Mouse (Mus musculus) frontal cortex, adult 2 months (tissue): Measurements from ENCODE around the gene Zdhhc14. TPM values are rescaled to one million over a fixed set of nuclear protein-coding genes. Genes with fewer than 3 reads are reported as not detected.

Experiments used
- DNase-seq, 2 experiments: peaks; one replicate each; pipeline ENCODE4 v3.0.0; 2022; ENCODE audit warnings: low spot score in 1 of 2; ENCODE audit errors: extremely low spot score in 1 of 2
- polyA plus RNA-seq: library from polyadenylated mRNA; depleted of rRNA; stranded (reverse); fragments of >200 nt; gene quantifications from 2 replicates; pipeline ENCODE4 v1.2.3, GENCODE M21; 2012

The Zdhhc14 gene
- polyA plus RNA-seq, 1 experiment = 13.1 TPM

GRCm38 (mm10) chr17:5650642-5651041 is 158.3 kb downstream of the Zdhhc14 start:
- no peak for DNase-seq

- no peak for DNase-seq
These were observed 159.2 kb downstream of the Zdhhc14 start for GRCm38 (mm10) chr17:5651551-5651950.

DNA sequence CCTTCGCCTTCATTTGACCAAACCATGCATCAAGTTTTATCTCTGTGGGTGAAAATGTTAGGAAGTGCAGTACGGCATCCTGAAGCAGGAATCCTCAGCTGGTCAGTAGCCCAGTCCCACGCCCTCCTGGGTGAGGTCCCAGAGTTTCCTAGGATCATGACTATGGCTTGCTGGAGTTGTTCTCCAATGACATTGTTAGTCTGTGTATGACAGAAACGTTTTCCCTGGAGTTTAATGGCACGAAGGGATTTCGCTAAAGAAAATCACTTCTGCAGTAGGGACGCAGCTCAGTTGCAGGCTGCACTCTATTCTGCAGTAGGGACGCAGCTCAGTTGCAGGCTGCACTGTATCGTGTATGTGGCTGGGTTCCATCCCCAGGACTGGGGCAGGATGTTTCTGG is 161.6 kb downstream of the Zdhhc14 start:
- no peak for DNase-seq

- no peak for DNase-seq
These were observed 163.2 kb downstream of the Zdhhc14 start for GRCm38 (mm10) chr17:5655536-5655935.

- no peak for DNase-seq
These were observed 168.1 kb downstream of the Zdhhc14 start for GRCm38 (mm10) chr17:5660317-5661080.

- no peak for DNase-seq
These were observed 174.3 kb downstream of the Zdhhc14 start for GRCm38 (mm10) chr17:5666652-5667051.

- no peak for DNase-seq
These were observed 176.1 kb downstream of the Zdhhc14 start for GRCm38 (mm10) chr17:5668456-5668855.

DNA sequence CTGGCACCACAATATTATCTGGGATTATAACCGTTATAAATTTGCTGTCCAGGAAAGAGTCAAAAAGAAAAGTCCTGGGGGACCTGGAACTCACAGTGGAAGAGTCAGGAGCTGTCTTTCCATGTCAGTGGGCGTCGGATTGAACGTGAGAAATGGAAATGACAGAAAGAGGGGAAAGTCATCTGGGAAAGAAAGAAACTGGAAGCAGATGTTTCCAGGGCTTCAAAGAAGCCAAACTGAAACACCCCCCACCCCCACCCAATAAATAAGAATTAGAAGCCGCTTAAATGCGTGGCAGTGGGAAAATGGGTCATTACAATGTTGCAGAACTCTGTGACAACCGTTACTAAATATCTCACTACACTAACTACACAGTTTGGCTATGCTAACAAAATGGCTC is 176.6 kb downstream of the Zdhhc14 start:
- no peak for DNase-seq

GRCm38 (mm10) chr17:5675951-5676350 is 183.6 kb downstream of the Zdhhc14 start:
- DNase-seq = no peak

DNA sequence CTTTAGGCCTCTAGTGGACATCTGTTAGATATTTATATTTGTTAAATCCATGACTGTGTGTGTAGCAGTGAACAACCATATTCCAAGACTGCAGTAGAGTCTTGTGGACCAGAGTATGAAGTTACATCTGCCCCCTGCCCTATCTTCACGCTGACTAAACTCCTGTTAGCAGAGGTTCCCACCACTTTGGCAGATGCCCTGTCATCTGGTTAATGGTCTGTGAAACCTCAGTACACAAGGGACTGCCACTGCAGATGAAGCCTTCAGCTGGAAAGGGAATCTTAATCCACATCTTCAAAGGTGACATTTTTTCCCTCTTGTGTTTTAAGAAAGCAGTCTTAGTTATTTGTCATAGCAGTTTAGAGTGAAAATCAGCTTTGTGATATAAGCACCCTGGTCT is 187.0 kb downstream of the Zdhhc14 start:
- DNase-seq = no peak

GRCm38 (mm10) chr17:5685324-5685723 is 193.0 kb downstream of the Zdhhc14 start:
- no peak for DNase-seq

- DNase-seq = no peak
These were observed 195.5 kb downstream of the Zdhhc14 start for GRCm38 (mm10) chr17:5687810-5688209.

DNA sequence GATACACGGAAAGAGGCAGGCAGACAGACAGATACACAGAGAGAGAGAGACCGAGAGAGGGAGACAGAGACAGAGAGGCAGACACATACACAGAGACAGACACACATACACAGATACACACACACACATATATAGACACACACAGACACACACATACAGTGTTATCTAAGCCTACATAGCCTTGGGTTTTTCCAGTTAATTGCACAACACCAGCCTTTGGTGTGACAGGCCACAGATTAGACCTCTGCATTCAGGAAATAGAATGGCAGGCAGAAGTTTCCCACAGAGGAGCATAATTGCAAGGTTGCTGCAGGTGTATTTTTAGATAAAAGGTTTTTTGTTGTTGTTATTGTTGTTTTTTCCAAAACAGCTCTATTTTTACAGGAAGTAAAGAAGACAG is 195.9 kb downstream of the Zdhhc14 start:
- no peak for DNase-seq

DNA sequence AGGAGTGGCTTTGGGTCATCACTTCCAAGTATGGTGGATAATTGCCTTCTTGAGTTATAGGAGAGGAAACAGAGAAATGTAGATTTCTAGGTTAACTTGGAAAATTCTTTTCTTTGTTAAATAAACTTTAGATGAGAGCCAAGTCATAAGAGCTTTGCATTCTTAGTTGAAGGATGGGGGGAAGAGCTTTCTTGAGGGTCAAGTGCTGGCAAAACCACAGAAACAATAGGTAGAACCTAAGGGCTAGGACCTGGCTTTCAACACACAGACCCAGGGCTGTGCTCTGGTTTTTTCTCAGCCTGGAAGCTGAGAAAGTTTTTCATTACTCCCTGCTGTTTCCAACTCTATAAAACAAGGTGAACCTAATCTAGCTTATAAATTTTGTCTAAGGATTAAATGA is 196.3 kb downstream of the Zdhhc14 start:
- no peak for DNase-seq

GRCm38 (mm10) chr17:5690746-5691535 is 198.6 kb downstream of the Zdhhc14 start:
- DNase-seq = no peak

DNA sequence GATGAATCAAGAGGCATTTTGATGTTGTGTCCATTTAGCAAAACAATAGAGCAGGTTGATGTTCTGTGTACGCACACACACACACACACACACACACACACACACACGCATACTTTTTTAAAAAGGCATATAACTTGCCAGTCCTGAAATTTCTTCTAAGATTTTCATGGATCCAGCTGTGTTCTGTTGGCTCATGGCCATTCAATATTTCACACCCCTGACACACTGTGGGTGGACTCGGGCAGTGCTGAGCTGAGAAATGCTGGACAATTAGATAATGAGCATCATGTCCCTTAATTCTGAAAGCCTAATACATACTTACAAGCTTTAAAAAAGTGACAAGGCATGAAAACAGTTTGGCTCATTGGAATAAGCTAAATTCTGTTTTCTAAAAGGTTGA is 200.3 kb downstream of the Zdhhc14 start:
- DNase-seq = no peak

- DNase-seq = no peak
These were observed 200.9 kb downstream of the Zdhhc14 start for GRCm38 (mm10) chr17:5693256-5693655.

DNA sequence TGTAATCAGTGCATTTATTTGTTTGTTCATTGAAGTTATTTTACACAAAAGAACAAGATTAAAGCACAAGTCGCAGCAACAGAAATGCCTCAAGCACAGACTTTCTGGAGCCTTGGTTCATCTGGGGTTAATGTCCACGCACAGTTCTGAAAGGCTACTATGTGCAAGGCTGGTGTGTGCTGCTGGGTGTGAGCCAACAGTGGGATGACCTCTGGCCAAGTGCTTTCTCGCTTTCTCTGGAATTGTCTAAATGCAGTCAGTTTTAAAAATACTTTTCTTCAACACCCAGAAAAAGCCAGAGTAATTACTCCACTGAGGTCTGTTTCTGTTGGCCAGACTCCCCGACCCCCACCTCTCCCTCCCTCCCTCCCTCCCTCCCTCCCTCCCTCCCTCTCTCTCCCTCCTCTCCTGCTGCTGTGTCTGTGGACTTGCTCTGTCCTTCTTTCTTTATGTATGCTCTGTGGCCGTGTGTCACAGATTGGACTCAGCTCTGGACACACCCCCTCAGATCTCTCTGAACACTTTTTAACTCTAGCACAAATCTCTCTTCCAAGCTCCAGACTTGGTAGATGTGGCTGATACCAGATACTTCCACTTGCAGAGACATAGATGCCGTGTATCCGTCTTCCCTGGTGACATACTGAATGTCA is 206.2 kb downstream of the Zdhhc14 start:
- no peak for DNase-seq

- no peak for DNase-seq
These were observed 218.2 kb downstream of the Zdhhc14 start for GRCm38 (mm10) chr17:5710320-5711104.

DNA sequence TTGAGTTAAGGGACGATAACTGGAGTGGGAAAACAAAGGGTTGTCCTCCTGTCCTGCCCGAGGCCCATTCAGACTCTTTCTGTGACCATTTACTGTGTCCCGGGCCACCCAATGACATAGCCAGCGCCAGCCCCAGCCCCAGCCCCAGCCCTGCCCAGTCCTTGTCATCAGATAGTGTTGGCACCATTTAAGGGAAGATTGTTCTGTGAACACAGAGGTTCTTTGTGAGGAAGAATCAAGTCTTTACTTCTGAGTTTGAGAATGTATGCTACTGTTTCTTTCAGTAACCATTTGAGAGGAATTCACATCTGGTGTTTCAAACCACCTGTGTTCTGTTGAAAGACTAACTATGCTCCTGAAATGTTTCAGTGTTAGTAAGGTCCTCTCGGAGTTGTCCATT is 219.5 kb downstream of the Zdhhc14 start:
- DNase-seq = no peak

DNA sequence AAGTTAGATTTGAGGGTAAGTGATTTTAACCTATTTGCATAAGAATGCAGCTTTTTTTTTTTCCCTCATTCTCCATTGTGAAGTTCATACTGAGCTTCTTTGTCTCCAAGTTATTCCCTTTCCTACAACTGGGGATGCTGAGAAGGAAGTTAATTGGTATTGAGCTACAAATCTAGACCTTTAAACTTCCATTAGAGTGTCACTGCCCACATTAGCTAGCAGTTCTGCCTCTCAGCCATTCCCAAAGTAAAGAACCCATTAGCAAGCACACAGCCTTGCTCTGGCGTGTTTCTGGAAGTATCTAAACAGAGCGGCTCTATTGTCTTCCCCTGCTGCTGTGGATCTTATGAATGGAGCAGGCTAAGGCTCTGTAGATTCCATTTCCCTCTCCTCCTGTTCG is 220.8 kb downstream of the Zdhhc14 start:
- DNase-seq = no peak
